Mouse (Mus musculus): Measurements from ENCODE around the gene Mex3d. TPM values are rescaled to one million over a fixed set of nuclear protein-coding genes. Genes with fewer than 3 reads are reported as not detected.

The Mex3d gene
- total and polyA plus RNA-seq, 3 experiments: 15.6 to 18.8 TPM; not detected in 1

- Histone ChIP-seq H3K27me3 (ENCODE audit: control insufficient read depth in 1 of 2, insufficient read depth in 2 of 2, low read length in 2 of 2) (peaks cover 2% of the 10 kb centered on the region in 2 experiments; a peak in 1 of 4 replicates), H3K9me3 (replicated peaks; ENCODE audit: insufficient read depth, low read length) (no peaks in the 10 kb centered on the region), H3K9ac (ENCODE audit: control insufficient read depth, low read depth, low read length, poor library complexity, severe bottlenecking) (no peak overlapping the region), H3K36me3 (ENCODE audit: control insufficient read depth in 1 of 2, insufficient read depth in 2 of 2, low read length in 2 of 2) (no peaks in the 10 kb centered on the region), H3K79me2 (ENCODE audit: control insufficient read depth, insufficient read depth, low read length, poor library complexity) (no peaks in the 10 kb centered on the region), H3K4me1 (ENCODE audit: control insufficient read depth in 1 of 2, insufficient read depth in 2 of 2, low read length in 2 of 2) (no peaks in the 10 kb centered on the region), H3K27ac (ENCODE audit: control insufficient read depth, low read depth, low read length) (no peak overlapping the region), H3K4me3 (ENCODE audit: control insufficient read depth in 1 of 2, insufficient read depth in 1 of 2, low read depth in 2 of 2, low read length in 2 of 2) (no peak overlapping the region)
- no peak for DNase-seq (ENCODE audit: low read depth, low spot score)
- TF ChIP-seq UBTF (IDR thresholded peaks at IDR 0.05; ENCODE audit: borderline replicate concordance, insufficient read depth, low read depth, low read length): no peak
- no peak for TF ChIP-seq ETS1 (IDR thresholded peaks at IDR 0.05; ENCODE audit: low read depth, low read length)
- TF ChIP-seq TCF12 (IDR thresholded peaks at IDR 0.05; ENCODE audit: low read depth, low read length): no peak
- no peak for TF ChIP-seq MEF2A (IDR thresholded peaks at IDR 0.05; ENCODE audit: extremely low read depth, insufficient replicate concordance, low read depth, low read length, poor library complexity, severe bottlenecking)
- TF ChIP-seq ZMIZ1 (IDR thresholded peaks at IDR 0.05; ENCODE audit: low read depth, low read length): no peak
- TF ChIP-seq CHD2 (IDR thresholded peaks at IDR 0.05; ENCODE audit: low read length): no peak
- TF ChIP-seq RCOR1 (IDR thresholded peaks at IDR 0.05; ENCODE audit: low read depth, low read length): no peak
- no peak for TF ChIP-seq E2F4 (IDR thresholded peaks at IDR 0.05; ENCODE audit: borderline replicate concordance, low read depth, low read length)
These were observed 21.7 kb downstream of the Mex3d start for GRCm38 (mm10) chr10:80365736-80366135.

GRCm38 (mm10) chr10:80363734-80364133 is 23.7 kb downstream of the Mex3d start:
- H3K9me3 ChIP-seq (replicated peaks; ENCODE audit: insufficient read depth, low read length): no peaks in the 10 kb centered on the region
- H3K4me3 ChIP-seq (ENCODE audit: control insufficient read depth in 1 of 2, insufficient read depth in 1 of 2, low read depth in 2 of 2, low read length in 2 of 2): no peak overlapping the region
- H3K36me3 ChIP-seq (ENCODE audit: control insufficient read depth in 1 of 2, insufficient read depth in 2 of 2, low read length in 2 of 2): no peaks in the 10 kb centered on the region
- H3K27ac ChIP-seq (ENCODE audit: control insufficient read depth, low read depth, low read length): no peak overlapping the region
- H3K27me3 ChIP-seq (ENCODE audit: control insufficient read depth in 1 of 2, insufficient read depth in 2 of 2, low read length in 2 of 2): peaks cover 2% of the 10 kb centered on the region in 2 experiments; a peak in 1 of 4 replicates
- H3K9ac ChIP-seq (ENCODE audit: control insufficient read depth, low read depth, low read length, poor library complexity, severe bottlenecking): no peak overlapping the region
- DNase-seq (ENCODE audit: low read depth, low spot score): no peak
- TF ChIP-seq SIN3A (IDR thresholded peaks at IDR 0.05; ENCODE audit: low read length) (no peak), ETS1 (IDR thresholded peaks at IDR 0.05; ENCODE audit: low read depth, low read length) (no peak), POLR2A (IDR thresholded peaks at IDR 0.05; ENCODE audit: control insufficient read depth in 1 of 2, insufficient read depth in 1 of 2, low read depth in 1 of 2, low read length in 2 of 2, poor library complexity in 1 of 2) (no peak), USF1 (IDR thresholded peaks at IDR 0.05; ENCODE audit: low read depth, low read length) (no peak), ELF1 (IDR thresholded peaks at IDR 0.05; ENCODE audit: low read depth, low read length) (no peak), CHD2 (IDR thresholded peaks at IDR 0.05; ENCODE audit: low read length) (no peak), KAT2A (conservative IDR thresholded peaks at IDR 0.05; ENCODE audit: low read depth, low read length) (no peak), ZMIZ1 (IDR thresholded peaks at IDR 0.05; ENCODE audit: low read depth, low read length) (no peak), MAX (IDR thresholded peaks at IDR 0.05; ENCODE audit: low read length) (no peak), RAD21 (IDR thresholded peaks at IDR 0.05; ENCODE audit: low read depth, low read length) (no peak), MAFK (IDR thresholded peaks at IDR 0.05; ENCODE audit: borderline replicate concordance, low read depth, low read length) (no peak), MAZ (IDR thresholded peaks at IDR 0.05; ENCODE audit: low read depth, low read length) (no peak), POLR2AphosphoS2 (IDR thresholded peaks at IDR 0.05; ENCODE audit: low read length) (no peak), GATA1 (IDR thresholded peaks at IDR 0.05; ENCODE audit: low read depth, low read length) (no peak), EP300 (IDR thresholded peaks at IDR 0.05; ENCODE audit: low read depth in 1 of 2, low read length in 2 of 2) (no peak), POLR2AphosphoS5 (IDR thresholded peaks at IDR 0.05; ENCODE audit: borderline replicate concordance, low read depth, low read length) (no peak)
- no peaks in the 10 kb centered on the region for H3K79me2 ChIP-seq (ENCODE audit: control insufficient read depth, insufficient read depth, low read length, poor library complexity)
- H3K4me1 ChIP-seq (ENCODE audit: control insufficient read depth in 1 of 2, insufficient read depth in 2 of 2, low read length in 2 of 2): no peaks in the 10 kb centered on the region
